Mouse (Mus musculus) lung, adult 18-20 months (tissue): ENCODE measurements at regions not wholly inside any gene's neighbourhood (a gene's known extent, or its start where the extent isn't known, plus 50 kb on each side); places are given as distances from the start of the nearest gene placed in this dataset.
"Not testable (repeated sequence)": the region's sequence is repeated elsewhere in the genome, so short reads cannot be mapped to it uniquely, and the experiment has no call there.

Experiments
- DNase-seq, 2 experiments: peaks; one replicate each; pipeline ENCODE4 v3.0.0; 2022; ENCODE audit warnings: mixed read lengths in 2 of 2

DNA sequence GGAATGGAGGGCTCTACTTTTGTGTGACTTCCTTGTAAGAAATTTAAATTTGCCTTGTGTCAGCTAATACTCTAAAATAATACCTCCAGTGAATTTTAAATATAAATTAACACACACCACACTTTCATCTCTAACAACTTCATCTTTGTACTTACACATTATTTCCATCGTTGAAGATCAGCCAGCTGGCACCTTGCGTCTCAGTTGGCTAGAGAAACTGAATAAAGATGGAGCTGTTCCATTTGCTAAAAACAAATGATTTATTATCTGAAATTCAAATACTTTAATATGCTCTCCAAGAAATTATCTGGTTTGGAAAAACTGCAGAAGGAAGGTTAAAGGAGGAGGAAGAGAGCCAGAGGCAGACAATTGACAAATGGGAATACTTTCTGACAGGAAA is 122.0 kb upstream of the Gm11096 start:
- no peak for DNase-seq

DNA sequence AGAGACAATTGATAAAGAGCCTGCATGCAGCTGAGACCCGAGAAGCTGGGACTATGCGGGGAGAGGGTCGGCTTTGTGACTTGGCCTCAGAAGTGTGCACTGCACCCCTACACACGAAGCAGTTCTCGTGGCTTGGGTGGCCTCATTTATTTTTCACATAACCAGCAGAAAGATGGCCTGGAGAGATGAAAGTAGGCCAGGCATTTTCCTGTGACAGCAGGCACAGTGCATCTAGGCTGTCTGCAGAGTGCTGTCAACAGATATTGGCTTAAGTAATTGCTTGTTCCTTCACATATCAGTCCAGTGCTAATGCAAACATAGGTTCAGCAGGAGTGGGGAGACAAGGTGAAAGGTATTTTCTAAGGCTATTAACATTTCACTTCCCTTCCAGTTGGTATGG is 124.9 kb upstream of the Gm11096 start:
- DNase-seq: no peak

DNA sequence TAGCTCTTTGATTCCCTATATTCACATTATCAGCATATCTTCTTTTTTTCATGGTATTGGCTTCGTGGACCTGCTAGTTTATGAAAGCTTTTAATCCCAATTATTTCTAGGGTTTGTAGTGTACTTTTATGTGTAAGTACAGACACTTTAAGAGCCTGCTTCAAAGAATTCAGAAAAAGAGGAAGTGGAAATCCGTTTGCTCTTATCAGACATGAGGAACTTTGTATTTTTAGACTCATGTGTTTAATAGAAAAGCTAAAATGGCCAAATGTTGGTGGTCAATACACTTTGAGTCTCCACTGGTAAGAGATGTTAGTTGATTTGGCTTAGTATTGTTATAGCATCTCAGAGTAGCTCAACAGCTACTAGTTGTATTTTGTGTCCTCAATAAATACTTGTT is 135.7 kb upstream of the Gm11096 start:
- no peak for DNase-seq

DNA sequence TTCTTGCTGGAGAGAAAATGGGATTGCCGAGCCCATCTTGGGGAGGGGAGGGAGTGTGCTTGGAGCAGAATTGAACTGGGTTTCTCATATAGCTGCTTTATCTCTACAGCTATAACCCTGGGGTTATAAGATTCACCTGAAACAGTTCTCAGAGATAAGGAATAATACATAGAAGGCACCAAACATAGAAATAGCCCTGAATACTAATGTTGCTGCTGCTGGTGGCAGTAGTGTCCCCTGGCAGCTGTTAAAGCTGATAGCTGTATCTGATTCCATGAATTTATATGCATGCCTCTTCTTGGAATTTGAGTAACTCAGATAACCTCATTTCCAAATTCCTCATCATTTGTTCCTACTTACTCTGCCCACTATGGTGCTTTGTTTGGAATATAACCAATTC is 137.0 kb upstream of the Gm11096 start:
- no peak for DNase-seq

DNA sequence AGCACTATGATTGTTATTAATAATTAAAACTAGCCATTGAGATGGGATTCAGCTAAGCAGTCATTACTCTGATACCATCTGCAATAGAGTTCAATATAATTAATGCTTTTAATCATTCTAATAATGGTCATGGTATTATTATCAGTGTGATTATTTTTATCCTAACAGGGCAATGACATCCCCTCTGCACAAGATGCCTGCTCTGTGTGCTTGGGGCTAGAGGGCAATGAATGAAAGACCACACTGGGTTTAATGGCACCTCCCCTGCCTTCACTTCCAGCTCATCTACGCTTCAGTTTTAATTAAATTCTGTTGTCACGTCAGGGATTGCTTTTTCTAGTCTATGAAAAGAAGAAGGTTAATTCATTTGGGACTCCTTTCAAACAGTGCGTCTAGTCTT is 139.1 kb upstream of the Gm11096 start:
- no peak for DNase-seq

DNA sequence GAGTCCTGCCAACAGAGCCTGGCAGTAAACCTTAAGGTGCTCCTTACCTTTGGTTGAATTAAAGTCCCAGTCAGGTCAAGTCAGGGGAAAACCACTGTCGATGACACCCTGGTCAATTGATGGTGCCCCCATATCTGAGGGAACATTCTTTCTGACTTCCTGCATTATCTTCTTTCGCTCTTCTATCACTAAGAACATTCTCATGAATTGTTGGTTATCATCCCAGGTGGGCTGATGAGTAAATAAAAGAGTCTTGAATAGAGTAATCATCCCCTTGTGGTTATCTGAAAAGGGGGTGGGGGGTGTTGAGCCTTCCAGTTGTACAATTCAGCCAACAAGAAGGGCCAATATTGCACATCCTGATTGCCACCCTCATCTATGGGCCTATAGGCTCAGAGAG is 149.7 kb upstream of the Gm11096 start:
- no peak for DNase-seq

DNA sequence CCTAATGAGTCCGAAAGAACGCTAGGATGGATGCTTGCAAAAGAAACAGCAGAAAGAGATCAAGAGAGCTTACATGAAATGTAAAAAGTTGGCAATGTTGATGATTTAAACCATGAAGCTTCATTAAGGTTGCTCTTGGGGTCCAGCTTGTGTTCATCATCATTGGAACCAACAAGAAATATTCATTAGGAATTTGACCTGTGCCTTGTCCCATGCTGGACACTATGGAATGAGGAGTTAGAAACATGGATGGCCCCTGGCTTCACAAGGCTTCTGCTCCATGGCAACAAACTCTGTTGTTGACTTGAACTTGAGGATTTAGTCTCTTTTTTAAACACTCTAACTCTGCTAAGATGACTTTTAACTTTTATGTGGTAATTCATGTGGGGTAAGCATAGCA is 159.0 kb upstream of the Gm11096 start:
- DNase-seq: peak in 1 of 2 experiments; percentile 9

DNA sequence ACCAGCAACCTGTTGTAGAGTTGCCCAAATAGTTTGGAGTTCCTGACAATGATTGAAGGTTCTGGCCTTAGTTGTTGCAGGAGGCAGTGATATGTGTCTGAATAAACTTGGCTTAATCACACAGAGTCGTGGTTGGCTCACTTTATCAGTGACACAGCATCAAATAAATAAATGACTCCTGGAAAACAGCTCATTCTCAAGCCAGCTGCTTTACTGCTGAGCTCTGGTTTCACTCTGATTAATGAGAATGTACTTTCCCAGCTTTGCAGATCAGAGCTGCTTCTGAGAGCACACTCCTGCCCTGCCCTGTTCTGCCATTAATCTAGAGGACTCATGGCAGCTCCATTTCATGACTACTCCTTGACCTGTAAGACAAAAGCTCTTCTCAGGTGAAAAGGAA is 171.3 kb upstream of the Gm11096 start:
- no peak for DNase-seq

DNA sequence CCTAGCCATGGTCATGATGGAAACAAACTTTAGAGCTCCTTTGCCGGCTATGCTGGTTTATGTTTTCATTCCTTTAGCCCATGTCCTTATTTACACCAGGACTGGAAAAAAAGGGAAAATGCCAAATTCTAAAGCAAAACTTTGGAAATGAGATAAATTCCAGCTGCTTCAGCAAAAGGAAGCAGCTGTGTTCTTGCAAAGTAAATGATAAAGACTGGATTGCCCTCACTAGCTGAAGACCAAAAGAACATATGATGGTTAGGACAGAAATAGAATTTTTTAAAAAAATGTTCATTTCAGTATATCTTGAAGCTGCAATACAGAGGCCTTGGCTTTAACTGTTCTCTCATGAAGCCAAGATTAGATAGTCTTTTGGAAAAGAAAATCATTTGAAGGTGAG is 179.6 kb upstream of the Gm11096 start:
- no peak for DNase-seq

DNA sequence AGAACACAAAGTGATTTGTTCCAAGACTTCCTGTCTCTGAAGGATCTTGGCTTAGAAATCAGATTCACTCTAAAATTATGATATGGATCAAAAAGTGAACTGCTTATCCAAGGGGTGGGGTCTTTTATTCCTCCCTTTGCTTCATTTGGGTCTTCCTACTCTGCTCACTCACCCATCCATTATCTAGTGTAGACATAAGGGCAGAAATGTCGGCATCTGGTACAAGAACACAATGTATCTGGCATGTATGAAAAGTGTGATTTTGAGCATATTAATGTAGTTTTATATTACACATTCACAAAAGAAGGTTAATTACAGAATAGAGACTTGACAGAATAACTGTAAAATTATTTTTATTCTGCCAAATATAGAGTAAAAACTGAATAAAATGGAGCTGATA is 181.5 kb upstream of the Gm11096 start:
- no peak for DNase-seq

DNA sequence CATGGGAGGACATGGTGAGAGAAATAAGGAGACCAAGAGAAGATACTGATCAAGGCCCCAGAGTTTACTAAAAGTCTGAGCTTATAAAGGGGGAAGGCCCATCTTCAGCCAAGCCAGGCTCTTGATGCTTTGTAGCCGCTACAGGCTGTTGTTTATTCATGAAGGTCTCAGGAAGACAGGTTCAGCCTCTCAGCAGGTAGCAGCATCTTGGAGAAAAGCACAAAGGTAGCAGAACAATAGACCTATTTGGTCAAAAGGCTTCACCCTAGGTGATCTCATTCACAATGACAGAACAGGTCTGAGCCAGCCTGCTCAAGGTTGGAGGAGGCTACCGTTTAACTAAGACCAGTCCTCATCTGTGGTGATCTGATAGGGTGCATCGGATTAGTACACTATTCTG is 185.5 kb upstream of the Gm11096 start:
- no peak for DNase-seq

DNA sequence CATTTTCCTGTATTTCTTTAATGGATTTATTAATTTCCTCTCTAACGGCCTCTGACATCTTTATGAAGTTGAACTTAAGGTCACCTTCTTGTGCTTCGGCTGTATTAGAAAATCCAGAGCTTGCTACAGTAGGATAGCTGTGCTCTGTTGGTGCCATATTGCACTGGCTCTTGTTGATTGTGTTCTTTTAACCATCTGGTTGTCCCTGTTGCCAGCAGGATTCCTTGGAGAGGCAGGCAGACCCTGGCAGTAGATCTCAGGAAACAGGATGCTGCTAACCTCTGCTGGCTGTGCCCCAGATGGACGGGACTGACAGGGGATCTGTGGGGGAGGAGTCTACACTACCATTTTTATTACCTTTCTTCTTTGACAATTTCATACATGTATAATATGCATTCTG is 185.9 kb upstream of the Thumpd2 start:
- no peak for DNase-seq

DNA sequence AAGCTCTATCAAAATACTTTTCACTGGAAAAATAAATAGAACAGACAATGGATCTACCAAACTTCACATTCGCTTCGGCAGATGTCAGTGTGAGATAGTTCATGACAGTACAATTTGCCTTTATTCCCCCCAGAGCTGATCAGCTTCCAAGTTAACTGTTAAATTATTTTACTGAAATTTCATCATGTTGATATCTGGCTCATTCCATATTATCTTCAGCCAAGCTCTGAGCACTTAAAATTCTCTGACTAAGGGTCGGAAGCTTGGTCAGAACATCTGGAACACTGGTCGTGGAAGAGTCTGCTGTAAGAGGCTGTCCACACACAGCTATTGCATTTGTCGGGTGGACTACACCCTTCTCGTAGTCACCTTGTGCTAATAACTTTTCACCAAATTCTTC is 181.3 kb upstream of the Thumpd2 start:
- peak in 1 of 2 experiments; percentile 9 for DNase-seq

DNA sequence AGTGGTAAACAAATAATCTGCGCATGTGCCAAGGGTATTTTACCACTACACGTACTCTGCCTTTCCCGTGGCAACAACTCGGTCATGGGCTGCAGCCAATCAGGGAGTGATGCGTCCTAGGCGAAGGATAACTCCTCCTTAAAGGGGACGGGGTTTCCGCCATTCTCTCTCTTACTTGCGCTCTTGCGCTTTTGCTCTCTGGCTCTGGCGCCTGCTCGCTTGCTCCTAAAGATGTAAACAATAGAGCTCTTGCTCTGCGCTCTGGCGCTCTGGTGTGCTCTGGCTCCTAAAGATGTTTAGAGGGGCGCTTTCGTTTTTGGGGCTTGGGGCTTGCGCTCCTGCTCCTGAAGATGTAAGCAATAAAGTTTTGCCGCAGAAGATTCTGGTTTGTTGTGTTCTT is 166.9 kb upstream of the Thumpd2 start:
- not testable (repeated sequence) for DNase-seq

DNA sequence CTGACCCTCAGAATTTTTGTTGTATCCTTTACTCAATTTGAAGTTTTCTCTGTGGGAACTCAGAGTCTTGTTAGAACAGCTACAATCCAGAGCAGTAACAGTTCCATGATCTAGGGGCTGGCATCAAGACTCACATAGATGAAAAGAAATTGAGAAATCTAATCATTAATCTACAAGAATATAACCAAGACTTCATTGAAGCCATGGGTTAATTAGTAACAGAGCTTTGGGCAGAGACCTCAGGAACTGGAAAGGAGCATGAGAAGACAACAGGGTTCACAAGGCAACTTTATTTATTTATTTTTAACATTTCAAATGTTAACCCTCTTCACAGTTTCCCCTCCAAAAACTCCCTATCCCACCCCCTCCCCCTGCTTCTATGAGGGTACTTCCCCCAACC is 160.4 kb upstream of the Thumpd2 start:
- no peak for DNase-seq

DNA sequence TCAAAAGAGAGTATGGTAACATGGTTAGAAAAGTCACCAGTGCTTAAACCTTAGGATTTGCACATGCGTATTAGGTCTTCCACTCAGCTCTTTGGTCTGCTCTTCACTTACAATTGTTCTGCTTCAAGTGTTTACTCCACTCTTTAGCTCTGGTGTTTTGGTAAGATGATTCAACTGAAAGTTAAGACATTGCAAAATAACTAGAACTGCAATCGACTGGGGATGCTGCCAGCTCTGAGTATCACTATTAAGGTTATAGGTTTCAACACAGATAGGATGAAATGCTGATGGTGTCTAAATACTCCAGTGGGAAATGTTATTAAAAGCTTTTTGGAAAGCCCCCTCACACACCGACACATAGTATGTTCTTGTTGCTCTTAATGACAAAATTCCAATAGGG is 156.6 kb upstream of the Thumpd2 start:
- peak; percentile 9 to 62 for DNase-seq

DNA sequence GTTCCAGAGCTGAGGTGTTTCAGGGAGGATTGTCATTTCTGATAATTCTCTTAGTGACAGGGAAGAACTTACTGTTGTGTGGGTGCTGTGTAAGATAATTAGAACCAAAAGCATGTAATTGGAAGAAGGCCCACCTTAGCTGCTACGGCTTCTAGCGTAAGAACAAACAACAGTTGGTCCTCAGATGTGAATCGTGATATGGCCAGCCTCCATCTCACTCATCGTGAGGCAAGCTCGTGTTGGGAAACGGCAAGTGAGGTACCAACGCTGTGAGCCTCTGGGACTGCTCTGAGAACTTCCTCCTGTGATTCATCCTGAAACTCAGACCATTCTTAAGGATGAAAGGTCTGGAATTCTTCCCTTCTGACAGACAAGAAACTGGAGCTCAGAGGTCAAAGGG is 150.0 kb upstream of the Thumpd2 start:
- DNase-seq: no peak

DNA sequence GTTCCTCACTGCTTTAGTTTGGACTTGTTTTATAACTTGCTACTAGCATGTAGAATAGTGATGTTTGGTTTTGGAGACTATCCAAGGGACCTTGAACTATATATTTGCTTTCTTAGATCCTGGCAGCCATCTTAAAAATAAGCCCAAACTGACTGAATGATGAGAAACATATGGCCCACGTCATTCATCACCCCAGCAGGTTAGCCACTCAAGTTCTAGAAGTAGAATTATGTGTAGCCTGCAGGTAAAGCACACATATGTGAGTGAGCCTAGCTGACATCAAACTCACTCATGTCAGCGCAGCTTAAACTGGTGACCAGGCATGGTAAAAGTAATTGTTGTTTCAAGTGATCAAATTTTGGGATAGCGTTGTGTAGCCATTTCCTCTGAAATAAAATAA is 147.2 kb upstream of the Thumpd2 start:
- DNase-seq: no peak

DNA sequence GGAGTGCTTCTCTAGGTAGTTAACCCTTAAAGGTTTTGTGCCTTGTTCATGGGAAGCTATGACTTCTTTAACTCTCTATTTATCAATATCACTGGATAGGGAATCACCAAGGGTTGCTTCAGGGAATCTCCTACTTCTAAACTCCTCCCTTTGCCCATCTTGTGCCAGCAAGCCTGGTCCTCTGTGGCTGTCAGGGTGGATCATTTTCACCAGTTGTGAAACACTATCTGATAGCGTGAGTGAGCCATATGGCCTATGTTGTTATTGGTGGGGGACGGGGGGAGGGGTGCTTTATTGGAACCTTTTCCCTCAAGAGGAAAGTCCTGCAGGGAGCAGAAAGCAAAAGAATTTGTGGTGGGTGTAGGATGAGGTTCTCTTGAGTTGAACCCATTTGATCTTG is 145.5 kb upstream of the Thumpd2 start:
- no peak for DNase-seq

DNA sequence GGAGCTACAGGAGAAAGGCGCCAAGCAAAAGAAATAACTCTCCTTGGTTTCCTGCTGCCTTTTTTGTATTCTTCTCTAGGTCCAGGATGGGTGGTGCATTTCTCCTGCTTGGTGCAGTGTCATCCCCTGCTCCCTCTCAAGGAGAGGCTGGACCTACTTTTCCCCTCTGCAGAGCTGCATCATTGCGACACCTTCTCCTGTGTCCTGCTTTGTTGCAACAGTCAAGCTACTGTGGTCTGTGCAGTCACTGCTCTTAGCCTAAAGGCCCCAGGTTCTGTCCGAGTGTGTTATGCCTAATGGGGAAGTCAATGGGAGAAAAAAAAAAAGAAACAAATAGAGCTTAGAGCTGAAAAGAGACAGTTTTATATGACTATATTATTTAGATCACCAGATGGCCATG is 144.4 kb upstream of the Thumpd2 start:
- no peak for DNase-seq

DNA sequence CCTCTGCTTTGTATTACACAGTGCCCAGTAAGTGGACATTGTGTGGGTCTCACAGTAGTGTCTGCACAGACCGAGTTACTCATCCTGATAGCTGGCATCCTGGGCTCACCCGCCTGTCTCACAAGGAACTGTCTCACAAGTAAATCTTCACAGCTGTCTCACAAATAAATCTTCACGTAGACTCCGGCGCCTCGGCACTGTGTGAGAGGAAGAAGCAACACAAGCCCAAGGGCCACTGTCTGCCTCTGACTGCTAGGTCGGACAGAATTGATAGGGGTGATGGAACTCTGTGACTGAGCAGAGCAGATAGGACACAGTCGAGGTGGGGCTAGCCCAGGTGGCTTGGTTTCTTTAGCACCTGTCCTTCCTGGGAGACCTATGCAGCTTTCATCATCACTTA is 136.2 kb upstream of the Thumpd2 start:
- no peak for DNase-seq

DNA sequence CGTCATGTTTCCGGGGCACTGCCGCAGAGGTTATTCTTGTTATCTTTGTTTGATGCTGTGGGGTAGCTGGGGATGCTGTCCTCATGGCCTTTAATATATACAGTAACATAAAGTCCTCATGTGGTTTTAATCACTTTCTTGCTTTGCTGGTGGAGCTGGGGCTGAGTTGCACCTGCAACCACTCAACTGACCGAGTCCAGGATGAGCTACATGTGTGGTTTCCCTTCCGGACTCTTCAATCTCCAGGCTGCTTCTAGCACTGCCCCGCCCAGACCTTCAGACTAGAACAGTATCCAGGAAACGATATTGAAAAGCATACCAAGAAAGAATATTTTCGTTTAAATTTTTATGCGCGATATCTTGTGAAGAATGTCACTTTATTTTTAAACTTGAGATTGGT is 129.1 kb upstream of the Thumpd2 start:
- DNase-seq: no peak

DNA sequence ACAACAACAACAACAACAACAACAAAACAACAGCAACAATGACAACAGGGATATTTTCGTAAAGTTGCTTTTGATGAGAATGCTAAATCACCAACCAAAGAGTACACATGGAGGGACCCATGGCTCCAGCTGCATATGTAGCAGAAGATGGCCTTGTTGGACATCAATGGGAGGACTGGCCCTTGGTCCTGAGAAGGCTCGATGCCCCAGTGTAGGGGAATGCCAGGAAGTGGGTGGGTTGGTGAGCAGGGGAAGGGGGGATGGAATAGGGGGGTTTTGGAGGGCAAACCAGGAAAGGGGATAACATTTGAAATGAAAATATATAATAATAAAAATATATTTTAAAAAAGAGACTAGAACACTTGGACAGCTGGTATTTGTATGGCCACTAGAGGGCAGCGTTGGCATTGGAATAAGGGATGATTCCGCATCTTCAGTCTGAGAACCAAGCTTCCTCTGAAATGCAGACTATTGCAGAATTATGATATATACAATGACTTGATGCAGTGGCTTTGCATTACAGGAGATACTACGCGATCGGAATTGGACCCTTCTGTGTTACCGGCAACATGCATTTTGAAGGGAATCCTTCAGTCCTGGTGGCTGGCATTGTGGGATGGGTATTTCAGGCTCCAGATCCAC is 128.5 kb upstream of the Thumpd2 start:
- peak; percentile 33 to 40 for DNase-seq

DNA sequence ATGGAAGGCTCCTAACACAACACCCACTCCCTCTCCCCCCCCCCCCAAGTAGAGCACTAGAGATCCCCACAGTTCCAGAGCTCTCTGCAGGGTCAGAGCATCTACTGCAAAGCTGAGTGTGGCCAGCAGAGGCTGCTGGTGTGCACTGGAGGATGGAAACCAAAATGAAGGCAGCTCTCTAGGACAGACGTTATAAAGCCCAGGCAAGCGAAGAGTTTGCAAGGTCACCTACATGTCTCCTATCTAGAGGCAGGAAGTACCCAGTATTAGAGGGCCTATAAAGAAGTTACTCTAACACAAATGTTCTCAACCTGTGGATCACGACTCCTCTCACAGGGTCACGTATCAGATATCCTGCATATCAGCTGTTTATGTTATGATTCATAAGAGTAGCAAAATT is 125.1 kb upstream of the Thumpd2 start:
- peak in 1 of 2 experiments; percentile 2 for DNase-seq

DNA sequence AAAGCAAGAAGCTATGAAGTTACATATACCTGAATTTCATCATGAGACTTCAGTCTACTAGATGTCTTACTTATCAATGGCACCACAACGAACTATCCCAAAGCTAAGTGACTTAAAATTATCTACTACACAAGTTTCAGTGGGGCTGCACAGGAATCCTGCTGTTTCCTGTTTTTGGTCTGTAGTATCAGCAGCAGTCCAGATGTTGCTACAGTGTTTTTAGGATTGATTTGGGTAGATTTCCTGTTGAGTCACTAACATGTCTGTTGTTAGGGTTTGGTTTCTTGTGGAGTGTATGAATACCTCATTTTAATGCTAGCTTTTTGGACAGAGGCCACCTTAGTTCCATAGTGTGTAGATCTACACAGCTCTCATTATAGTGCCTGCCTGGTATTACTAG is 120.8 kb upstream of the Thumpd2 start:
- DNase-seq: no peak
